Mouse (Mus musculus): ENCODE results near the gene Ebna1bp2. TPM values are rescaled to one million over a fixed set of nuclear protein-coding genes. Genes with fewer than 3 reads are reported as not detected.
A peak's percentile ranks its signal among the peaks of the same experiment; 100 is the strongest.

The Ebna1bp2 gene
- total RNA-seq (2014; fragmentation: Nextera tagmentation) (99.6 and 135 TPM in 2 replicates), total RNA-seq (2017) (166 and 198 TPM in 2 replicates)

DNA sequence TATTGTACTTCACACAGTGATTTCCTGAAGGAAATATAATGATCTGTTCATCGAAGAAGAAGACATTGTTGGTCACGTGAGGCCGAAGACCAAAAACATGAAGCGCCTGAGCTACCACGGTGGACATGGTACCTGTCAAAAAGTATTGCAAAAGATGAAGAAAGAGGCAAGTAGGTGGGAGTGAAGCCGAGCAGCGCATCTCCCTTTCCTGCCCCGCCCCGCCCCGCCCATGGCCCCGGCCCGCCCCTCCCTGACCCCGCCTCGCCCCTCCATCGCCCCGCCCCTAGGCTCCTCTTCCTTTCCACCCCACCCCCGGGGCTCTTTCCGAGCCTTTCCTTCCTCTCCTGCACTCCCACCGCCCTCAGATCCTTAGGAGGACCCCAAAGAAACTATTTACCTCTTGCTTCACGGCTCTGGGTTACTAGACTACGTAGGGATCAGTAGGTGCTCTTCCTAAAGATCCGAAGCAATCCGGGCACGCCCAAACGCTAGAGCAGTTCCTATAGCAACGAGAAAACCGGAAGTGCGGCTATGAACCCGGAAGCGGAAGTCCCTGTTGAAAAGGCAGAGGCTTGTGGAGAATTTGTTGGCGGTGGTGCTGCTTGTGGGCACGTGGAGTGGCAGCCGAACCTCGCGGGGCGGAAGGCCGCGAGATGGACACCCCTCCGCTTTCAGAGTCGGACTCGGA is at the start of gene Ebna1bp2, which contains the start of gene Cfap57:
Gene Ebna1bp2 (plus strand): TSS at position 521 of the 688 bp plus-strand sequence.
Gene Cfap57 (minus strand): TSS at position 499 of the 688 bp plus-strand sequence.
- ATAC-seq (replicated peaks; ENCODE audit: low FRiP score, low TSS enrichment, poor library complexity, severe bottlenecking): peak; percentile 96

- ATAC-seq (replicated peaks; ENCODE audit: low FRiP score, low TSS enrichment, poor library complexity, severe bottlenecking): no peak
Measured at GRCm38 (mm10) chr4:118571441-118571840, 49.2 kb upstream of the Ebna1bp2 start.

- peak; percentile 79 for ATAC-seq (replicated peaks; ENCODE audit: low FRiP score, low TSS enrichment, poor library complexity, severe bottlenecking)
Measured at GRCm38 (mm10) chr4:118576097-118576496, 44.5 kb upstream of the Ebna1bp2 start.

DNA sequence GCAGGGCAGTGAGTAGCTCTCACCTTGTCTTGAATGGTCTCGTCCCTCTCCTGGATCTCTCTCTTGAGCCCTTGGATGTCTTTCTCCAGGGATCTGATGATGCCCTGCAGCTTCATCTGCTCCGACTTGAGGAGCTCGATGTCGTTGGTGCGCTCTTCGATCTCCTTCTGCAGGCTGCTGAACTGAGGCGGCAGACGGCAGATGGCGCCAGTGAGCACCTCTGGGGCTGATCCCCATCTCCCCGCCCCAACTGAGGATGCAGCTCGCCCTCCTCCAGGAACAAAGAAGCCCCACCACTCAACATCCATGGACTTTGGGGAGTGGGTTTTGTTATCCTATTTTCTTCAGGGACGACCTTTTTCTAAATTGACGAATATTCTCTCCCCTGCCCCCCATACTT is 41.3 kb upstream of the Ebna1bp2 start:
- ATAC-seq (replicated peaks; ENCODE audit: low FRiP score, low TSS enrichment, poor library complexity, severe bottlenecking): no peak

GRCm38 (mm10) chr4:118581508-118581907 is 39.1 kb upstream of the Ebna1bp2 start:
- ATAC-seq (replicated peaks; ENCODE audit: low FRiP score, low TSS enrichment, poor library complexity, severe bottlenecking): no peak

DNA sequence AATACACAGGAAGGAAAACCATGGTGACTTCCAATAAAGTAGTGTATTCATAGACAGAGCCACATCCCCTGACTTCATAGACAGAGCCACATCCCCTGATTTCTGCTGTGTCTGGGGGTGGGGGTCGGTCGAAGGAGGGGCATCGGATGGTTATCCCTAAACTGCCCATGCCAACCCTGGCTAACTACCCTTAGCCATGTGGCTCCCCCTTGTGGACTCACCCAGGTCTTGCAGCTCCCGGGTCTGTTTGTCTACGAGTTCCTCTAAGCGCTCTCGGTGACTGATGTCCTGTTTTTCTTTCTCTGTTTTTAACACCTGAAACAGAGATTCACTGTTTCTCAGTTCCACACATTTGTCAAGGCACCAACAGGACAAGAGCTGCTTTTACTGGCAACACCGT is 38.0 kb upstream of the Ebna1bp2 start:
- no peak for ATAC-seq (replicated peaks; ENCODE audit: low FRiP score, low TSS enrichment, poor library complexity, severe bottlenecking)

DNA sequence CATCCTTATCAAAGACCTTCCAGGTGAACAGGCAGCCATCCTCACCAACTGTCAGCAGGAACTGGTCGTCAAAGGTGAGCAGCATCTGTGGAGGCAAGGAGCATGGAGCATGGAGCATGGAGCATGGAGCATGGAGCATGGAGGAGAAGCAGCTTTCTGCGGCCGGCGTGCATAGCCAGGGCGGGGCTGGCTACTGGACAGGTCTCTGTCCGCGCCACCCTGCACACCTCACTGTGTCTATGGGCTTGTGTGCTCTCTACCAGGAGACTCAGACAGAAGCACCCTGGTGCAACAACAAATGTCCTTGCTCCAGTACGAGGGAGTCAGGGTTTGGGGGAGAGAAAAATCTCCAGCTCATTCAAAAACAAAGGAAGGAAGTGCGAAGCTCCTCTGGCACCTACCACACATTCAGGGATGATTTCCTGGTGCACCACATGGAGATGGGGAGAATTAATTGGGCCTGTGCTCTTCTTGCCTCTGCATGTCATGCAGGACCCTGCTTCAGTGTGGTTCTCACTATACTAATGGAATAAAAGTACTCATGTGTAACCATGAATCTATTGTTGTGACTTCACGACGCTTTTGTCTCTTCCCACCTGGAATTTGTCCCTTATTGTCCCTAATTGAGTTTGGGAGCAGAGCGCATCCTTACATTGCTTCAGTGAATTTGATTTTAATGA is 31.4 kb upstream of the Ebna1bp2 start:
- no peak for ATAC-seq (replicated peaks; ENCODE audit: low FRiP score, low TSS enrichment, poor library complexity, severe bottlenecking)

- ATAC-seq (replicated peaks; ENCODE audit: low FRiP score, low TSS enrichment, poor library complexity, severe bottlenecking): no peak
Measured at GRCm38 (mm10) chr4:118589733-118590130, 30.9 kb upstream of the Ebna1bp2 start.

- ATAC-seq (replicated peaks; ENCODE audit: low FRiP score, low TSS enrichment, poor library complexity, severe bottlenecking): no peak
Measured at GRCm38 (mm10) chr4:118604065-118604464, 16.5 kb upstream of the Ebna1bp2 start.

DNA sequence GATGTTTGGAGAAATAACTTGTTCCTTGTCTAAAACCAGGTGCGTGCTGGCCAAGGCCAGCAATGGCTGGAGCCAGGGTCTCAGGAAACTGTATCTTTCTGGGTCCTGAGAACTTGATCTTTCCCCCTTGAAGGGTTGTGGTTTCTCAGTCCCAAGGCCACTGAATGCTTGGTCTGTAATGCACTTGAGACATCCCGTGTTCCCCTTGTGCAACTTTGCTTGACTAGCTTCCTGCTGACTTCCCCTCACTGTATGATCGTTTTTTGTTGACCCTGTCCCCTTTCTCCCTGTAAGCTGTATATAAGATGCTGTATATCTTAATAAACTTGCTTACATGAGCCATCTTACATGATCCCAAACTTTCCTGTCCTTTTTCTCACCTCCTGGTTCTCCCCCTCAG is 10.8 kb upstream of the Ebna1bp2 start:
- ATAC-seq (replicated peaks; ENCODE audit: low FRiP score, low TSS enrichment, poor library complexity, severe bottlenecking): no peak

- peak; percentile 69 for ATAC-seq (replicated peaks; ENCODE audit: low FRiP score, low TSS enrichment, poor library complexity, severe bottlenecking)
Measured at GRCm38 (mm10) chr4:118612619-118613018, 8.0 kb upstream of the Ebna1bp2 start.

DNA sequence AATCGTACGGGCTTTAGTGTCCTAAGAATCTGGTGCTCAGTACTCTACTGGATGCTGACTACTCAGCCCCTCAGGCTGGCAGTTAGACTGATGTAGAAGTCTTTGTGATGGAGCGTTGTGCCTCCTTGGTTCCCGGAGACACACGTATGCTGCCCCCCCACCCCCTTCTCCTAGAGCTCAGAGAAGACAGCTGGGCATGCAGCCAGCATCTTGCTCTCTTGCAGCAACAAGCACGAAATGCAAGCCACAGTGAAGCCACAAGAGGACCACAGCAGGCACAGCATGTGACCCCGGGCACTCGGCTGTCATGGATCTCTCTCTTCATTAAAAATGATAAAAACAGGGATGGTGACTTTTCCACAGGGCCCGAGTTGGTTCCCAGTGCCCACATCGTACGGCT is 5.2 kb upstream of the Ebna1bp2 start:
- ATAC-seq (replicated peaks; ENCODE audit: low FRiP score, low TSS enrichment, poor library complexity, severe bottlenecking): no peak

DNA sequence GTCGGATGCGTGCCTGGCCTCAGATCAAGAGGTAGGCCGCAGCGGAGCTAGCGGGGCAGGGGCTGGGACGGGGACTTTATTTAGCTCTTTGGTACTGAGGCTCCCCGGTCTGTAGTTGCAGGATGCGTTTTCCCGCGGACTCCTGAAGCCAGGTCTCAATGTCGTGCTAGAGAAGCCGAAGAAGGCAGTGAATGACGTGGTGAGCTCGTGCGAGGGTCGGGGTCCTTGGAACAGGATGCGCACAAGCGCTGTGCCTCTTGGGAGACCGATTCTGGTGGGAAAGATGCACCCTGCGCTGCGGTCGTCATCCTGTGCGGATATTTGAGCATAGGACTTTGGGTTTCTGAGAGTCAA is 345 bp downstream of the Ebna1bp2 start:
- no peak for ATAC-seq (replicated peaks; ENCODE audit: low FRiP score, low TSS enrichment, poor library complexity, severe bottlenecking)

DNA sequence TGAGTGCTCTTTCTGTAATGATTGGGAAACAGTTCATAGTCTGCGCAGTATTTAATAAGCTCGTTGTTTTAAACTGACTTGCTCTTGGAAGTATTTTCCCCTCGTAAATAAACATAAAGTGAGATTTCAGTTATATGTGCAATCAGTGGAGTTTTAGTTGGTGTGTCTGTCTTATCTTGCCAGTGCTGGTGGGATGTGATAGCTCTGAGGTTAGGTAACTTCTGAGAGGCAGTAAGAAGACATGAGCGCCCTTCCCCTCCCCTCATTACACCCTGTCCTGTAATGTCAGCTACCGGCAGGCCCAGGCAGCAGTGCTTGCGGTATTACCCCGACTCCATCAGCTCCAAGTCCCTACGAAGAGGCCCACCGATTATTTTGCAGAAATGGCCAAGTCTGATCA is 1.2 kb downstream of the Ebna1bp2 start:
- peak; percentile 85 for ATAC-seq (replicated peaks; ENCODE audit: low FRiP score, low TSS enrichment, poor library complexity, severe bottlenecking)

GRCm38 (mm10) chr4:118630261-118630660 is 9.7 kb downstream of the Ebna1bp2 start:
- no peak for ATAC-seq (replicated peaks; ENCODE audit: low FRiP score, low TSS enrichment, poor library complexity, severe bottlenecking)

- no peak for ATAC-seq (replicated peaks; ENCODE audit: low FRiP score, low TSS enrichment, poor library complexity, severe bottlenecking)
Measured at GRCm38 (mm10) chr4:118642346-118643190, 22.0 kb downstream of the Ebna1bp2 start.

GRCm38 (mm10) chr4:118645234-118645633 is 24.6 kb downstream of the Ebna1bp2 start:
- ATAC-seq (replicated peaks; ENCODE audit: low FRiP score, low TSS enrichment, poor library complexity, severe bottlenecking): peak; percentile 80

- ATAC-seq (replicated peaks; ENCODE audit: low FRiP score, low TSS enrichment, poor library complexity, severe bottlenecking): no peak
Measured at GRCm38 (mm10) chr4:118658652-118659051, 38.1 kb downstream of the Ebna1bp2 start, which contains the start of gene Olfr62. Gene Olfr62, plus strand, starts transcription at chr4:118658952.
